In genomic region chr13:59910179-59911071, GRCm38 (mm10) we compare ENCODE assay signal across 13 mouse cellular contexts.
DNase-seq lines count a peak whose midpoint lies in the region; ATAC-seq and TF ChIP-seq lines count a peak whose summit lies in the region.
"Had no signal": no experiment of that assay in that cellular context is flagged by ENCODE, and none has a peak within 500 bp of the region (broad histone marks: within the 10 kb centered on the region; RNA-seq: fewer than 3 reads in every experiment).

No protein-coding gene starts in this region.

- no peaks in the 10 kb centered on the region for H3K27me3 ChIP-seq in heart, adult 2 months (ENCODE audit: control insufficient read depth, insufficient read depth, low read length)
- H3K27me3 ChIP-seq in forebrain, embryonic 15.5 days = no peaks in the 10 kb centered on the region
- H3K27me3 ChIP-seq in limb, embryonic 14.5 days (ENCODE audit: control insufficient read depth, insufficient read depth, low read length) = no peaks in the 10 kb centered on the region
- H3K27me3 ChIP-seq in lung, postnatal 0 days (replicated peaks; ENCODE audit: insufficient read depth, low read length) = no peaks in the 10 kb centered on the region
- H3K27me3 ChIP-seq: CH12.LX; liver, embryonic 15.5 days had no signal

- no peak overlapping the region for H3K4me3 ChIP-seq in heart, adult 2 months
- no peak overlapping the region for H3K4me3 ChIP-seq in forebrain, embryonic 15.5 days
- no peak overlapping the region for H3K4me3 ChIP-seq in limb, embryonic 14.5 days (replicated peaks; ENCODE audit: low read length)
- no peak overlapping the region for H3K4me3 ChIP-seq in lung, postnatal 0 days (ENCODE audit: low read depth, low read length)
- H3K4me3 ChIP-seq: liver, embryonic 15.5 days had no signal

- intact Hi-C loops in heart, adult 2 months (cut with DNase I) = no loop called here

- no peak for TF ChIP-seq POLR2A in heart, adult 2 months (IDR thresholded peaks at IDR 0.05; ENCODE audit: insufficient read depth, low read depth, low read length)
- no peak for TF ChIP-seq POLR2A in brain, embryonic 14.5 days (IDR thresholded peaks at IDR 0.05; ENCODE audit: borderline replicate concordance, extremely low read depth, insufficient read depth, insufficient read length, poor library complexity, severe bottlenecking)
- TF ChIP-seq POLR2A in limb, embryonic 14.5 days (IDR thresholded peaks at IDR 0.05; ENCODE audit: borderline replicate concordance, extremely low read depth, insufficient read depth, insufficient read length) = no peak

- 44% methylated on average over 8 of the region's 8 CpGs for WGBS in heart, adult 2 months
- 5% methylated on average over 8 of the region's 8 CpGs for WGBS in forebrain, embryonic 15.5 days
- 32% methylated on average over 8 of the region's 8 CpGs for WGBS in limb, embryonic 14.5 days
- WGBS in lung, postnatal 0 days = 54% methylated on average over 8 of the region's 8 CpGs

- no peaks in the 10 kb centered on the region for H3K36me3 ChIP-seq in heart, adult 2 months (ENCODE audit: control insufficient read depth, insufficient read depth, low read length)
- no peaks in the 10 kb centered on the region for H3K36me3 ChIP-seq in forebrain, embryonic 15.5 days
- no peaks in the 10 kb centered on the region for H3K36me3 ChIP-seq in limb, embryonic 14.5 days (ENCODE audit: control insufficient read depth, insufficient read depth, low read length)
- no peaks in the 10 kb centered on the region for H3K36me3 ChIP-seq in lung, postnatal 0 days (ENCODE audit: insufficient read depth, low read length)
- H3K36me3 ChIP-seq: liver, embryonic 15.5 days had no signal

- peak; percentile 43; the same call in 1 of the 2 replicates for ATAC-seq in forebrain, embryonic 15.5 days (replicated peaks)
- peak; percentile 44; the same call in 1 of the 2 replicates for ATAC-seq in limb, embryonic 14.5 days (ENCODE audit: low FRiP score, low read depth)
- no peak for ATAC-seq in lung, postnatal 0 days
- no peak for ATAC-seq in erythroblast, adult 5-6 weeks (replicated peaks; ENCODE audit: low FRiP score, poor library complexity, severe bottlenecking)

- TF ChIP-seq CTCF in heart, adult 2 months (IDR thresholded peaks at IDR 0.05) = no peak
- no peak for TF ChIP-seq CTCF in brain, embryonic 14.5 days (IDR thresholded peaks at IDR 0.05; ENCODE audit: borderline replicate concordance, extremely low read depth, insufficient read depth, insufficient read length)
- no peak for TF ChIP-seq CTCF in lung, postnatal 0 days (IDR thresholded peaks at IDR 0.05)

- H3K27ac ChIP-seq in heart, adult 2 months = no peak overlapping the region
- peak overlapping the region; percentile 21; the same call in 1 of the 2 replicates for H3K27ac ChIP-seq in forebrain, embryonic 15.5 days (replicated peaks)
- peak overlapping the region; percentile 52; the same call in 1 of the 2 replicates for H3K27ac ChIP-seq in limb, embryonic 14.5 days (replicated peaks; ENCODE audit: low read depth, low read length)
- H3K27ac ChIP-seq in lung, postnatal 0 days (ENCODE audit: low read length) = no peak overlapping the region
- H3K27ac ChIP-seq: liver, embryonic 15.5 days had no signal

- TF ChIP-seq EP300 in heart, adult 2 months (IDR thresholded peaks at IDR 0.05; ENCODE audit: insufficient read depth, low read depth, low read length) = no peak
- no peak for TF ChIP-seq EP300 in lung, postnatal 0 days (IDR thresholded peaks at IDR 0.05)

- peak; percentile 16 for DNase-seq in heart, adult 8-10 months (ENCODE audit: low spot score)
- DNase-seq in heart, adult 2 months = no peak
- peak; percentile 80 for DNase-seq in brain, embryonic 14.5 days (ENCODE audit: low read depth)
- DNase-seq in limb, embryonic 14.5 days (ENCODE audit: low spot score) = peak; percentile 50
- no peak for DNase-seq in lung, postnatal 0 days (ENCODE audit: low spot score)
- no peak for DNase-seq in lung, postnatal 25 days (ENCODE audit: low spot score)
- DNase-seq: cerebellum, adult 11 months; kidney, adult 8-10 months; right cerebral cortex, postnatal 4 days had no signal

- H3K9ac ChIP-seq in heart, adult 2 months (ENCODE audit: low read depth, low read length) = no peak overlapping the region
- no peak overlapping the region for H3K9ac ChIP-seq in forebrain, embryonic 15.5 days (replicated peaks)
- no peak overlapping the region for H3K9ac ChIP-seq in limb, embryonic 14.5 days (ENCODE audit: low read depth, low read length, severe bottlenecking)
- H3K9ac ChIP-seq in lung, postnatal 0 days (replicated peaks; ENCODE audit: low read depth) = no peak overlapping the region
- H3K9ac ChIP-seq: liver, embryonic 15.5 days had no signal

- H3K79me2 ChIP-seq in heart, adult 2 months (replicated peaks; ENCODE audit: control insufficient read depth, insufficient read depth, low read length) = no peaks in the 10 kb centered on the region

- H3K4me2 ChIP-seq in forebrain, embryonic 15.5 days (replicated peaks) = no peak overlapping the region
- H3K4me2 ChIP-seq in limb, embryonic 14.5 days (replicated peaks; ENCODE audit: low read depth, low read length, severe bottlenecking) = no peak overlapping the region
- H3K4me2 ChIP-seq in lung, postnatal 0 days (replicated peaks; ENCODE audit: low read depth, low read length) = no peak overlapping the region
- H3K4me2 ChIP-seq: liver, embryonic 15.5 days had no signal

- no peaks in the 10 kb centered on the region for H3K4me1 ChIP-seq in heart, adult 2 months (ENCODE audit: control insufficient read depth, insufficient read depth, low read length)
- H3K4me1 ChIP-seq in forebrain, embryonic 15.5 days = peaks cover 15% of the 10 kb centered on the region
- H3K4me1 ChIP-seq in limb, embryonic 14.5 days (ENCODE audit: control insufficient read depth, insufficient read depth, low read length) = peaks cover 9% of the 10 kb centered on the region
- no peaks in the 10 kb centered on the region for H3K4me1 ChIP-seq in lung, postnatal 0 days (ENCODE audit: insufficient read depth, low read depth, low read length)
- H3K4me1 ChIP-seq: liver, embryonic 15.5 days had no signal

- no peaks in the 10 kb centered on the region for H3K9me3 ChIP-seq in forebrain, embryonic 15.5 days
- no peaks in the 10 kb centered on the region; the same call in 1 of the 2 replicates for H3K9me3 ChIP-seq in limb, embryonic 14.5 days (ENCODE audit: control insufficient read depth, low read length)
- no peaks in the 10 kb centered on the region for H3K9me3 ChIP-seq in lung, postnatal 0 days (ENCODE audit: low read length)
- H3K9me3 ChIP-seq: liver, embryonic 15.5 days had no signal

Comparison
In these comparisons a context has a peak if more than half of its experiments do, and no peak if none do; other contexts are left out.
1. DNase-seq: peak in heart, adult 8-10 months (single experiment), brain, embryonic 14.5 days (single experiment) and limb, embryonic 14.5 days (single experiment); none in heart, adult 2 months (0 of 2), lung, postnatal 0 days (single experiment) and lung, postnatal 25 days (single experiment).
2. H3K27ac ChIP-seq: peak in forebrain, embryonic 15.5 days (single experiment) and limb, embryonic 14.5 days (single experiment); none in heart, adult 2 months (single experiment) and lung, postnatal 0 days (single experiment).
3. ATAC-seq: peak in forebrain, embryonic 15.5 days (single experiment) and limb, embryonic 14.5 days (single experiment); none in lung, postnatal 0 days (single experiment) and erythroblast, adult 5-6 weeks (single experiment).